Mouse (Mus musculus) MEL (cell line): Measurements from ENCODE around the gene Tex264. TPM values are rescaled to one million over a fixed set of nuclear protein-coding genes. Genes with fewer than 3 reads are reported as not detected.

ENCODE experiments used
- DNase-seq: peaks from one replicate; pipeline ENCODE4 v3.0.0; 2011; ENCODE audit warnings: low read depth, low spot score
- H3K27ac ChIP-seq: 2 replicates; pipeline ENCODE4 v1.5.1; 2012; ENCODE audit warnings: low read depth, mild to moderate bottlenecking, control low read depth, low read length, moderate library complexity; ENCODE audit not compliant: control insufficient read depth
- H3K27me3 ChIP-seq, 2 experiments: fragments of 150-350 bp in 1 of 2; sonication (generic) in 1 of 2; 2 replicates each; pipeline ENCODE4 v1.6.1; 2012; ENCODE audit warnings: low read length in 2 of 2, mild to moderate bottlenecking in 2 of 2, improper control_type of control experiment in 1 of 2, moderate library complexity in 1 of 2; ENCODE audit not compliant: insufficient read depth in 2 of 2, control insufficient read depth in 1 of 2
- H3K36me3 ChIP-seq, 2 experiments: 2 replicates each; pipeline ENCODE4 v1.6.1; 2012 to 2014; ENCODE audit warnings: low read length in 2 of 2, improper control_type of control experiment in 1 of 2, inconsistent platforms in 1 of 2, mild to moderate bottlenecking in 1 of 2; ENCODE audit not compliant: insufficient read depth in 2 of 2, control insufficient read depth in 1 of 2
- H3K4me1 ChIP-seq, 2 experiments: fragments of 150-350 bp in 1 of 2; sonication (generic) in 1 of 2; 2 replicates each; pipeline ENCODE4 v1.6.1; 2012; ENCODE audit warnings: low read length in 2 of 2, improper control_type of control experiment in 1 of 2, mild to moderate bottlenecking in 1 of 2; ENCODE audit not compliant: insufficient read depth in 2 of 2, control insufficient read depth in 1 of 2
- H3K4me3 ChIP-seq, 2 experiments: fragments of 150-350 bp in 1 of 2; sonication (generic) in 1 of 2; 2 replicates each; pipeline ENCODE4 v1.5.1; 2012; ENCODE audit warnings: low read depth in 2 of 2, low read length in 2 of 2, mild to moderate bottlenecking in 2 of 2, moderate library complexity in 2 of 2, control low read depth in 1 of 2, improper control_type of control experiment in 1 of 2; ENCODE audit not compliant: control insufficient read depth in 1 of 2, insufficient read depth in 1 of 2
- H3K79me2 ChIP-seq: 2 replicates; pipeline ENCODE4 v1.6.1; 2012; ENCODE audit warnings: mild to moderate bottlenecking, low read length, moderate library complexity; ENCODE audit not compliant: control insufficient read depth, poor library complexity, insufficient read depth
- H3K9ac ChIP-seq: 2 replicates; pipeline ENCODE4 v1.6.1; 2012; ENCODE audit warnings: low read depth, mild to moderate bottlenecking, control low read depth, low read length, moderate library complexity; ENCODE audit not compliant: control insufficient read depth, poor library complexity, severe bottlenecking
- H3K9me3 ChIP-seq: fragments of 150-350 bp; sonication (generic); replicated peaks from 2 replicates; pipeline ENCODE4 v1.6.1; 2012; ENCODE audit warnings: mild to moderate bottlenecking, low read length, improper control_type of control experiment, moderate library complexity; ENCODE audit not compliant: insufficient read depth
- BHLHE40 ChIP-seq: IDR thresholded peaks from 2 replicates; pipeline ENCODE4 v1.6.1; 2012; ENCODE audit warnings: low read depth, mild to moderate bottlenecking, inconsistent platforms, low read length, improper control_type of control experiment, borderline replicate concordance
- CHD2 ChIP-seq: IDR thresholded peaks from 2 replicates; pipeline ENCODE4 v1.6.1; 2011; ENCODE audit warnings: low read length, improper control_type of control experiment
- CTCF ChIP-seq, 3 experiments: IDR thresholded peaks in 2 of 3; conservative IDR thresholded peaks in 1 of 3; 2 replicates each; pipeline ENCODE4 v1.5.1; 2011 to 2012; ENCODE audit warnings: low read length in 3 of 3, low read depth in 2 of 3, mild to moderate bottlenecking in 2 of 3, improper control_type of control experiment in 1 of 3, inconsistent platforms in 1 of 3, mixed read lengths in 1 of 3, moderate library complexity in 1 of 3; ENCODE audit not compliant: control insufficient read depth in 1 of 3, insufficient read depth in 1 of 3, poor library complexity in 1 of 3, severe bottlenecking in 1 of 3
- ELF1 ChIP-seq: IDR thresholded peaks from 2 replicates; pipeline ENCODE4 v1.6.1; 2014; ENCODE audit warnings: low read depth, mild to moderate bottlenecking, inconsistent platforms, low read length, improper control_type of control experiment, moderate library complexity
- ETS1 ChIP-seq: IDR thresholded peaks from 2 replicates; pipeline ENCODE4 v1.6.1; 2012; ENCODE audit warnings: low read depth, mild to moderate bottlenecking, inconsistent platforms, low read length, improper control_type of control experiment, moderate library complexity
- HCFC1 ChIP-seq: IDR thresholded peaks from 2 replicates; pipeline ENCODE4 v1.6.1; 2012; ENCODE audit warnings: low read depth, mild to moderate bottlenecking, inconsistent platforms, low read length, improper control_type of control experiment, moderate library complexity
- MAZ ChIP-seq: IDR thresholded peaks from 2 replicates; pipeline ENCODE4 v1.6.1; 2012; ENCODE audit warnings: low read depth, mild to moderate bottlenecking, inconsistent platforms, low read length, improper control_type of control experiment
- MXI1 ChIP-seq: IDR thresholded peaks from 2 replicates; pipeline ENCODE4 v1.6.1; 2011; ENCODE audit warnings: mild to moderate bottlenecking, low read depth, low read length, improper control_type of control experiment
- MYB ChIP-seq: IDR thresholded peaks from 2 replicates; pipeline ENCODE4 v1.6.1; 2011; ENCODE audit warnings: mild to moderate bottlenecking, low read depth, low read length, improper control_type of control experiment
- MYC ChIP-seq: IDR thresholded peaks from 2 replicates; pipeline ENCODE4 v1.6.1; 2011; ENCODE audit warnings: low read depth, mild to moderate bottlenecking, low read length, improper control_type of control experiment, moderate library complexity
- NELFE ChIP-seq: IDR thresholded peaks from 2 replicates; pipeline ENCODE4 v1.6.1; 2011; ENCODE audit warnings: low read depth, low read length, improper control_type of control experiment
- NRF1 ChIP-seq: IDR thresholded peaks from 2 replicates; pipeline ENCODE4 v1.6.1; 2014; ENCODE audit warnings: low read depth, mild to moderate bottlenecking, inconsistent platforms, low read length, improper control_type of control experiment, moderate library complexity; ENCODE audit not compliant: poor library complexity, insufficient read depth, severe bottlenecking
- POLR2A ChIP-seq, 2 experiments: IDR thresholded peaks; 2 replicates each; pipeline ENCODE4 v1.6.1; 2011 to 2012; ENCODE audit warnings: low read length in 2 of 2, mild to moderate bottlenecking in 2 of 2, control low read depth in 1 of 2, improper control_type of control experiment in 1 of 2, low read depth in 1 of 2, moderate library complexity in 1 of 2; ENCODE audit not compliant: control insufficient read depth in 1 of 2, insufficient read depth in 1 of 2, poor library complexity in 1 of 2
- POLR2AphosphoS2 ChIP-seq: IDR thresholded peaks from 2 replicates; pipeline ENCODE4 v1.6.1; 2011; ENCODE audit warnings: low read length, improper control_type of control experiment
- RAD21 ChIP-seq: IDR thresholded peaks from 2 replicates; pipeline ENCODE4 v1.6.1; 2011; ENCODE audit warnings: mild to moderate bottlenecking, low read depth, low read length, improper control_type of control experiment
- RCOR1 ChIP-seq: IDR thresholded peaks from 2 replicates; pipeline ENCODE4 v1.6.1; 2012; ENCODE audit warnings: low read depth, mild to moderate bottlenecking, inconsistent platforms, low read length, improper control_type of control experiment
- SIN3A ChIP-seq: IDR thresholded peaks from 2 replicates; pipeline ENCODE4 v1.6.1; 2012; ENCODE audit warnings: low read length, improper control_type of control experiment, inconsistent platforms
- TAL1 ChIP-seq: IDR thresholded peaks from 2 replicates; pipeline ENCODE4 v1.6.1; 2012; ENCODE audit warnings: mild to moderate bottlenecking, inconsistent platforms, low read length, moderate library complexity, mixed read lengths
- UBTF ChIP-seq: IDR thresholded peaks from 2 replicates; pipeline ENCODE4 v1.6.1; 2012; ENCODE audit warnings: low read depth, mild to moderate bottlenecking, inconsistent platforms, low read length, improper control_type of control experiment, moderate library complexity, borderline replicate concordance; ENCODE audit not compliant: insufficient read depth
- USF1 ChIP-seq: IDR thresholded peaks from 2 replicates; pipeline ENCODE4 v1.6.1; 2014; ENCODE audit warnings: low read depth, mild to moderate bottlenecking, inconsistent platforms, low read length, improper control_type of control experiment, moderate library complexity
- USF2 ChIP-seq, 2 experiments: IDR thresholded peaks; 2 replicates each; pipeline ENCODE4 v1.6.1; 2011 to 2012; ENCODE audit warnings: improper control_type of control experiment in 2 of 2, low read length in 2 of 2, borderline replicate concordance in 1 of 2, inconsistent platforms in 1 of 2, low read depth in 1 of 2, mild to moderate bottlenecking in 1 of 2; ENCODE audit not compliant: insufficient read depth in 1 of 2
- ZC3H11A ChIP-seq: IDR thresholded peaks from 2 replicates; pipeline ENCODE4 v1.6.1; 2012; ENCODE audit warnings: low read depth, mild to moderate bottlenecking, inconsistent platforms, low read length, improper control_type of control experiment
- ZKSCAN1 ChIP-seq: IDR thresholded peaks from 2 replicates; pipeline ENCODE4 v1.6.1; 2012; ENCODE audit warnings: low read depth, mild to moderate bottlenecking, inconsistent platforms, low read length, improper control_type of control experiment, moderate library complexity
- ZNF384 ChIP-seq: IDR thresholded peaks from 2 replicates; pipeline ENCODE4 v1.6.1; 2012; ENCODE audit warnings: low read depth, mild to moderate bottlenecking, inconsistent platforms, low read length, improper control_type of control experiment
- polyA plus RNA-seq, 2 experiments: library from polyadenylated mRNA; stranded (reverse) in 1 of 2; unstranded in 1 of 2; fragments of >175 nt in 1 of 2; fragments of >200 nt in 1 of 2; gene quantifications; 2 replicates each; pipeline versions ENCODE4 v1.2.1 to v1.2.4; 2012; ENCODE audit warnings: low replicate concordance in 2 of 2, low read depth in 1 of 2; ENCODE audit not compliant: insufficient read length in 2 of 2, insufficient read depth in 1 of 2, missing spikeins in 1 of 2
- total RNA-seq: library from RNA; depleted of rRNA; stranded (reverse); fragments of 300-350 nt; gene quantifications from 2 replicates; pipeline ENCODE4 v1.2.3, GENCODE M21; 2012

Gene Tex264
- total and polyA plus RNA-seq, 3 experiments: 47.1 to 87.6 TPM; not detected in 1

- Histone ChIP-seq H3K4me3 (no peak overlapping the region), H3K9me3 (no peaks in the 10 kb centered on the region), H3K4me1 (no peaks in the 10 kb centered on the region), H3K27me3 (no peaks in the 10 kb centered on the region), H3K36me3 (peaks cover 0 to 5% of the 10 kb centered on the region in 2 experiments; a peak in 1 of 4 replicates), H3K79me2 (no peaks in the 10 kb centered on the region), H3K27ac (no peak overlapping the region), H3K9ac (no peak overlapping the region)
- no peak for DNase-seq
- TF ChIP-seq MYC: no peak
- no peak for TF ChIP-seq ELF1
- TF ChIP-seq SIN3A: no peak
- TF ChIP-seq HCFC1: no peak
- TF ChIP-seq TAL1: no peak
- TF ChIP-seq USF1: no peak
- no peak for TF ChIP-seq ZKSCAN1
- no peak for TF ChIP-seq NELFE
- no peak for TF ChIP-seq BHLHE40
- TF ChIP-seq MXI1: no peak
- TF ChIP-seq RAD21: no peak
- no peak for TF ChIP-seq MAZ
- TF ChIP-seq ETS1: no peak
These were observed 20.9 kb downstream of the Tex264 start for GRCm38 (mm10) chr9:106664856-106665255.

- TF ChIP-seq POLR2AphosphoS2: no peak
- no peak for TF ChIP-seq USF2 (IDR thresholded peaks at IDR 0.05; ENCODE audit: borderline replicate concordance in 1 of 2, insufficient read depth in 1 of 2, low read depth in 1 of 2, low read length in 2 of 2)
- no peak for TF ChIP-seq ELF1
- Histone ChIP-seq H3K27me3 (no peaks in the 10 kb centered on the region), H3K9ac (no peak overlapping the region), H3K9me3 (no peaks in the 10 kb centered on the region), H3K36me3 (peaks cover 0 to 5% of the 10 kb centered on the region in 2 experiments; a peak in 1 of 4 replicates), H3K4me1 (no peaks in the 10 kb centered on the region), H3K27ac (no peak overlapping the region), H3K4me3 (no peak overlapping the region), H3K79me2 (no peaks in the 10 kb centered on the region)
- DNase-seq: no peak
These were observed 21.3 kb downstream of the Tex264 start for GRCm38 (mm10) chr9:106664433-106664832.

DNA sequence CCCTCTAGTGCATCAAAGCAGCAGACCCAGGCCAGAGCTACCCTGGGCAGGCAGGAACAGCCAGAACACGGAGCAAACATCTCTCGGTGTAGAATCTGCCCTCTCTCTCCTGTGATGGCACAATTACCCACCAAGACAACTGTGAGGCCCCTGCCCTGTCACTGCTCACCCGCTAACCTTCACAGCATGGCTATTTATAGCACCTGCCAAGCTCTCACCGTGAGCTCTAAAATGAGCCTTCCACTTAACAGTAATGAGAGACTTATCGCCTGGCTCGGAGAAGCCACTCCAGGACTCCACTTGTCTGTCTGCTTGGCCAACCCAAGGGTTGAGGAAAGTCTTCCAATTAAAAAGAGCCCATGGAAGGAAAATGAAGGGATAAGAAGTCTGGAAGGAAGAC lies 22.5 kb downstream of the Tex264 start:
- Histone ChIP-seq H3K4me1 (no peaks in the 10 kb centered on the region), H3K9ac (no peak overlapping the region), H3K9me3 (no peaks in the 10 kb centered on the region), H3K79me2 (no peaks in the 10 kb centered on the region), H3K27me3 (no peaks in the 10 kb centered on the region), H3K27ac (no peak overlapping the region), H3K4me3 (no peak overlapping the region), H3K36me3 (peaks cover 0 to 1% of the 10 kb centered on the region in 2 experiments; a peak in 1 of 4 replicates)
- no peak for DNase-seq
- TF ChIP-seq MXI1 (no peak), CHD2 (no peak), ZC3H11A (no peak), TAL1 (no peak), NRF1 (no peak), MYB (no peak), MAZ (no peak), POLR2A (IDR thresholded peaks at IDR 0.05; ENCODE audit: control insufficient read depth in 1 of 2, insufficient read depth in 1 of 2, low read depth in 1 of 2, low read length in 2 of 2, poor library complexity in 1 of 2) (no peak), NELFE (no peak), UBTF (no peak), CTCF (IDR thresholded peaks at IDR 0.05 in 2 of 3, conservative IDR thresholded peaks at IDR 0.05 in 1 of 3; ENCODE audit: control insufficient read depth in 1 of 3, insufficient read depth in 1 of 3, low read depth in 2 of 3, low read length in 3 of 3, poor library complexity in 1 of 3, severe bottlenecking in 1 of 3) (no peak), USF2 (IDR thresholded peaks at IDR 0.05; ENCODE audit: borderline replicate concordance in 1 of 2, insufficient read depth in 1 of 2, low read depth in 1 of 2, low read length in 2 of 2) (no peak), ZNF384 (no peak), BHLHE40 (no peak), RCOR1 (no peak), ZKSCAN1 (no peak)
